Mouse (Mus musculus): ENCODE measurements around the gene Rab43. TPM values are rescaled to one million over a fixed set of nuclear protein-coding genes. Genes with fewer than 3 reads are reported as not detected.

The Rab43 gene
- polyA plus RNA-seq, 1 experiment from 2014 or later: 12.5 TPM

DNA sequence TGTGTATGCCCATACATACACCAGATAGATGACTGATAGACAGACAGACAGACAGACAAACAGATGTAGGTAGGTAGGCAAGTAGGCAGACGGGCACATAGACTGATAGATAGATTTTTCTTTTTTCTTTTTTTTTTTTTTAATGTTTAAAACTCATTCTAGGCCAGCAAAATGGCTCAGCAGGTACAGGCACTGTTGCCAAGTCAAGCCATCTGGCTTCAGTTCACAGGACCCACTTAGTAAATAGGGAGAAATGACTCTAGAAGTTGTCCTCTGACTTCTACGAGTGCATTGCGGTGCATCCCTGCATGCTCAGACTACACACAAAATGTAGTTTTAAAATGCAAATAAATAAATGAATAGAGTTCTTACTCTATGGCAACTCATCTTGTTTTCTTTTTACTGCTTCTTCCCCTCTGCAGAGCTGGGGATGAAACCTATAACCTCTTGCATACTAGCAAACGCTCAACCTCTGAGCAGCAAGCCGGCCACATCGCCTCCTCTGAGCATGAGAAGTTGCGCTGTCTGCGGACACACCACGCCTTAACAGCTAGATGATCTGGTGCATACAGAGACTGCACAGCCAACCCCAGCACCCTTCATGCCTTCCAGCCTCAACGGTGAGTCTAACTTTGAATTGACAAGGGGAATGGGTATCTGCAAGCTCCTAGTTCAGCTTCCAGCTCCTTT, 18.0 kb downstream of the Rab43 start:
- no peak for ATAC-seq (ENCODE audit: low FRiP score)
- H3K27ac ChIP-seq (replicated peaks): no peak overlapping the region
- H3K4me3 ChIP-seq (replicated peaks): no peak overlapping the region
- 95% methylated on average over 10 of the region's 10 CpGs for WGBS
- H3K27me3 ChIP-seq (replicated peaks): no peaks in the 10 kb centered on the region
- no peak overlapping the region for H3K9ac ChIP-seq (replicated peaks)
- peaks cover 19% of the 10 kb centered on the region for H3K4me1 ChIP-seq
- H3K9me3 ChIP-seq (replicated peaks): no peaks in the 10 kb centered on the region
- H3K36me3 ChIP-seq: peaks cover 17% of the 10 kb centered on the region
- no peak overlapping the region for H3K4me2 ChIP-seq

DNA sequence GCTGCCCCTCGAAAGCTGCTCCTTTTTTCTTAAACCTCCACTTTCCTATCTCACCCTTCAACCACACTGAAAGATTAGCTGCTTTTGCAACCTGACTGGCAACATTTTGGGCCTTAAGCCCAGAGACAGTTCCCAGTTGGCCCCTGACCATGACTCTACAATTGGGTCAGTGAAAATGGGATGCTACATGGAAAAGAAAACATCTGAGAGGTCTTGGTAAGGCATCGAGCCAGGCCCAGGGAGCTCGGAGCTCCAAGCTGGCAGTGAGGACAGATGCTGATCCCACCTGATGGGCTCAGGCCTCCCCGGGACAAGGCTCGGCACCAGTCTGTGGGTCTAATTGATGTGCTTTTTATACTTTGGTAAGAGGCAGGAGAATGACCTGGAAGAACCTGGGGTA, 20.1 kb downstream of the Rab43 start:
- Histone ChIP-seq H3K9ac (replicated peaks) (no peak overlapping the region), H3K27ac (replicated peaks) (no peak overlapping the region), H3K4me2 (no peak overlapping the region), H3K4me1 (peaks cover 16% of the 10 kb centered on the region), H3K9me3 (replicated peaks) (no peaks in the 10 kb centered on the region), H3K27me3 (replicated peaks) (no peaks in the 10 kb centered on the region), H3K36me3 (peaks cover 17% of the 10 kb centered on the region), H3K4me3 (replicated peaks) (no peak overlapping the region)
- no peak for ATAC-seq (ENCODE audit: low FRiP score)
- 94% methylated on average over 5 of the region's 5 CpGs for WGBS

- Histone ChIP-seq H3K4me3 (replicated peaks) (no peak overlapping the region), H3K9me3 (replicated peaks) (no peaks in the 10 kb centered on the region), H3K27ac (replicated peaks) (no peak overlapping the region), H3K27me3 (replicated peaks) (no peaks in the 10 kb centered on the region), H3K9ac (replicated peaks) (no peak overlapping the region), H3K36me3 (peaks cover 17% of the 10 kb centered on the region), H3K4me2 (no peak overlapping the region), H3K4me1 (peaks cover 12% of the 10 kb centered on the region)
- no peak for ATAC-seq (ENCODE audit: low FRiP score)
- 77% methylated on average over 7 of the region's 7 CpGs for WGBS
Measured at GRCm38 (mm10) chr6:87790779-87791480, 21.0 kb downstream of the Rab43 start.

GRCm38 (mm10) chr6:87789791-87790190, 22.2 kb downstream of the Rab43 start:
- Histone ChIP-seq H3K4me2 (no peak overlapping the region), H3K9me3 (replicated peaks) (no peaks in the 10 kb centered on the region), H3K4me1 (peaks cover 12% of the 10 kb centered on the region), H3K36me3 (peaks cover 17% of the 10 kb centered on the region), H3K4me3 (replicated peaks) (no peak overlapping the region), H3K27me3 (replicated peaks) (no peaks in the 10 kb centered on the region), H3K9ac (replicated peaks) (no peak overlapping the region), H3K27ac (replicated peaks) (0 out of 2 replicates have a peak overlapping the region, but pooled peaks have one; percentile 5)
- WGBS: 94% methylated on average over 6 of the region's 6 CpGs
- ATAC-seq (ENCODE audit: low FRiP score): no peak

DNA sequence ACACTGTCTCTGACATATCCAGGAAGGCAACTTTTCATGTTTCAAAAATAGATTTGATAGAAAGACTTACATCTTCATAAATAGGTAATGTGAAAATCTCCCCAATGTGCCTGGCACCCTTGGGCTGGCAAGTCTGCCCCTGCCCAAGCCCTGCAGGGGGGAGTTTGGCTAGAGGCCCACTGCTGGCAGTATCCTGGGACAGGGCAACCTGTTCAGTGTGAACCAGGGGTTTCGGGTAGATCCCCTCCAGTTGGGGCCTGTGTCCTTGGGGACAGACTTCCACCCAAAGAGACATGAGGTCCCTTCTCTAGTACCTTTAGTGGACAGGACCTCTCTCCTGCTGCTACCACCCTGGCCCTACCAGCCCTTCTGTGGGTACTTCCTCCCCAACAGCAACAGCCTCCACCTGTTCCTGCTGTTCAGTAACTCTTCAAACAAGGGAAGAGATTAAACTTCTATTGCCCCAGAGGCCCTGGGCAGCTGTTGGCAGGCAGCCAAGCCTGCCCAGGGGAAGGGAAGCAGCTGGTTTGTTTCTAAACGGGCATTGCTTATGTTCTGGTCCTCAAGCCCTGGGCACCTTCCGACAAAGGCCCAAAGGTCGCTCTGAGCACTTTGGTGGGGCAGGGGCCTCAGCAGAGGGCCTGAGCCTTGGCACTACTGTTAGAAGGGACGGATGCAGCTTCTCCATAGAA, 22.9 kb downstream of the Rab43 start:
- Histone ChIP-seq H3K4me3 (replicated peaks) (no peak overlapping the region), H3K9ac (replicated peaks) (no peak overlapping the region), H3K36me3 (peaks cover 15% of the 10 kb centered on the region), H3K4me2 (no peak overlapping the region), H3K27ac (replicated peaks) (0 out of 2 replicates have a peak overlapping the region, but pooled peaks have one; percentile 5), H3K27me3 (replicated peaks) (no peaks in the 10 kb centered on the region), H3K4me1 (peaks cover 12% of the 10 kb centered on the region), H3K9me3 (replicated peaks) (no peaks in the 10 kb centered on the region)
- WGBS: 30% methylated on average over 5 of the region's 5 CpGs
- no peak for ATAC-seq (ENCODE audit: low FRiP score)

DNA sequence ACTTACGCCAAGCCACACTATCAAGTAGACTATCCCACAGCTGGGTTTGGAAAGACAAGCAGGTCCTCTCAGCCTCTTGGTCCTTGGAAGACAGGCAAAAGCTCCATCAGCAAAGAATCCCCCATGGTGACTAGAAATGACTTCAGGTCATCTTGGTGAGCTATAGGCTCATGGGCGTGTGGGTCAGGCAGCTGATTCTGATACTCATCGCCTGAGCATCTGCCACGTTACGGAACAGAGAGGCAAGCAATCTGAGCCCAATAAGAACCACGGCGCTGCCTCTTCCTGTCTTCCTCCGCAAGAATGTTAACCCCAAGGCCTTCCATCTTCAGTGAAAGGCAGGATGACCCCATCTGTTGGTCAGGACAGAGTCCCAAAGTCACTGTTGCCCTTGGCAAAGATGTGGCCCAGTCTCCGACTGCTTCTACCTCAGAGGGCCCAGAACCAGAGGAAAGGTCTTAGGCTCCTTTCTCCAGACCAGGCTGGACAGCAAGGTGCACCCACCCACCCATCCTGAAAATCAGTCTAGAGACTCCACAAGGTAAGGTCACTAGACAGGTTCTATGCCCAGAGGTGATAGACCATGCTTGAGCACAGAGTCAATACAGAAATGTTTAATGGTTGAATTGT, 23.6 kb downstream of the Rab43 start:
- no peaks in the 10 kb centered on the region for H3K27me3 ChIP-seq (replicated peaks)
- H3K4me1 ChIP-seq: peaks cover 12% of the 10 kb centered on the region
- H3K9me3 ChIP-seq (replicated peaks): no peaks in the 10 kb centered on the region
- no peak overlapping the region for H3K4me3 ChIP-seq (replicated peaks)
- peaks cover 15% of the 10 kb centered on the region for H3K36me3 ChIP-seq
- no peak overlapping the region for H3K4me2 ChIP-seq
- no peak overlapping the region for H3K27ac ChIP-seq (replicated peaks)
- 94% methylated on average over 9 of the region's 9 CpGs for WGBS
- H3K9ac ChIP-seq (replicated peaks): no peak overlapping the region
- ATAC-seq (ENCODE audit: low FRiP score): no peak

DNA sequence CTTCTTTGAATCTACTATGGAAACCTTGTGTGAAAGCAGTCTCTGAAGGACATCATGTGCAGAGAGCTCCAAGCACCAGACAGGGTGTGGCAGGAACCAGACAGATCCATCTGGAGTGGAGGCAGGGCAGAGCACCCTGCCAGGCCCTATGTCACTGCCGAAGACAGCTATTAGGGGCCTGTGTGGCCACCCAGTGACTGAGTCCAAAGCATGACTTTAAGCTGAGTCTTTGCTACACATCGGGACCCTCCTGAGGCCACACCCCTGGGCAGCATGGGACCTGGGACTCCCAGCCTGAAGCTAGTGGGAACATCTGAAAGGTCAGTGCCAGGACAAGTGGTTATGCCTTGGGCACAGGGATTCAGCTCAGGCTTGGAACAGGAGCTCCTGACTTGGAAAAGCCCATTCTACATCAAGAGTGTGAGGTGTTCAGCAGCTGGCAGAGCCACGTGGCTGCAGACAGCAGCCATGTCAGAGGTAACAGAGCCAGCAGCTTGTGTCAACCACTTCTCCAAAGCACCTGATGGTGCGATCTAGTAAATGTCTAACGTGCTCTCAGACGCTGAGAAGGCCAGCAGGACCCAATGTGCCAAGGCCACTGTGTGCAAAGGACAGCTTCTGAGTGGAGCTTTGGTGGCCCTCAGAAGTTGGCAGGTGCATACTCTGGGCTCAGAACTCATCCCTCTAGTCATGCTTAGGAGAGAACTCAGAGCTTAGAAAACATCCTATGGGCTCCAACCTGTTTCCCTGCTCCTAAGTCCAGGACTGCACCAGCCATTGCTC, 24.7 kb downstream of the Rab43 start:
- ATAC-seq (ENCODE audit: low FRiP score): no peak

GRCm38 (mm10) chr6:87786621-87787020, 25.3 kb downstream of the Rab43 start:
- no peak overlapping the region for H3K4me3 ChIP-seq (replicated peaks)
- H3K9me3 ChIP-seq (replicated peaks): no peaks in the 10 kb centered on the region
- H3K4me1 ChIP-seq: peaks cover 12% of the 10 kb centered on the region
- H3K4me2 ChIP-seq: no peak overlapping the region
- WGBS: 87% methylated on average over 5 of the region's 5 CpGs
- no peak for ATAC-seq (ENCODE audit: low FRiP score)
- H3K27me3 ChIP-seq (replicated peaks): no peaks in the 10 kb centered on the region
- H3K9ac ChIP-seq (replicated peaks): no peak overlapping the region
- H3K36me3 ChIP-seq: peaks cover 3% of the 10 kb centered on the region
- no peak overlapping the region for H3K27ac ChIP-seq (replicated peaks)

More for the DNA sequence above, 24.7 kb downstream of the Rab43 start:
- Histone ChIP-seq H3K4me1 (peaks cover 12% of the 10 kb centered on the region), H3K9ac (replicated peaks) (no peak overlapping the region), H3K4me2 (no peak overlapping the region), H3K36me3 (peaks cover 9% of the 10 kb centered on the region), H3K27me3 (replicated peaks) (no peaks in the 10 kb centered on the region), H3K4me3 (replicated peaks) (no peak overlapping the region), H3K9me3 (replicated peaks) (no peaks in the 10 kb centered on the region), H3K27ac (replicated peaks) (no peak overlapping the region)
- 85% methylated on average over 6 of the region's 6 CpGs for WGBS

GRCm38 (mm10) chr6:87784033-87784432, 27.9 kb downstream of the Rab43 start:
- Histone ChIP-seq H3K36me3 (no peaks in the 10 kb centered on the region), H3K9me3 (replicated peaks) (no peaks in the 10 kb centered on the region), H3K27ac (replicated peaks) (no peak overlapping the region), H3K4me2 (no peak overlapping the region), H3K27me3 (replicated peaks) (no peaks in the 10 kb centered on the region), H3K9ac (replicated peaks) (no peak overlapping the region), H3K4me3 (replicated peaks) (no peak overlapping the region), H3K4me1 (peaks cover 1% of the 10 kb centered on the region; the same call in 1 of the 2 replicates)
- 82% methylated on average over 8 of the region's 8 CpGs for WGBS
- ATAC-seq (ENCODE audit: low FRiP score): no peak

- Histone ChIP-seq H3K36me3 (no peaks in the 10 kb centered on the region), H3K4me1 (no peaks in the 10 kb centered on the region), H3K9ac (replicated peaks) (no peak overlapping the region), H3K27me3 (replicated peaks) (no peaks in the 10 kb centered on the region), H3K4me2 (no peak overlapping the region), H3K4me3 (replicated peaks) (no peak overlapping the region), H3K9me3 (replicated peaks) (no peaks in the 10 kb centered on the region), H3K27ac (replicated peaks) (no peak overlapping the region)
- 84% methylated on average over 10 of the region's 10 CpGs for WGBS
- ATAC-seq (ENCODE audit: low FRiP score): no peak
Measured at GRCm38 (mm10) chr6:87780546-87781301, 31.2 kb downstream of the Rab43 start.

All from neural tube, embryonic 15.5 days (tissue).